Mouse (Mus musculus) MEL (cell line): Measurements from ENCODE around the gene Sh3gl3. TPM values are rescaled to one million over a fixed set of nuclear protein-coding genes. Genes with fewer than 3 reads are reported as not detected.
A peak's percentile ranks its signal among the peaks of the same experiment; 100 is the strongest.
"Not testable (repeated sequence)": the region's sequence is repeated elsewhere in the genome, so short reads cannot be mapped to it uniquely, and the experiment has no call there.

Experiments used
- DNase-seq: peaks from one replicate; pipeline ENCODE4 v3.0.0; 2011; ENCODE audit warnings: low read depth, low spot score
- H3K27ac ChIP-seq: 2 replicates; pipeline ENCODE4 v1.5.1; 2012; ENCODE audit warnings: low read depth, mild to moderate bottlenecking, control low read depth, low read length, moderate library complexity; ENCODE audit not compliant: control insufficient read depth
- H3K27me3 ChIP-seq, 2 experiments: fragments of 150-350 bp in 1 of 2; sonication (generic) in 1 of 2; 2 replicates each; pipeline ENCODE4 v1.6.1; 2012; ENCODE audit warnings: low read length in 2 of 2, mild to moderate bottlenecking in 2 of 2, improper control_type of control experiment in 1 of 2, moderate library complexity in 1 of 2; ENCODE audit not compliant: insufficient read depth in 2 of 2, control insufficient read depth in 1 of 2
- H3K36me3 ChIP-seq, 2 experiments: 2 replicates each; pipeline ENCODE4 v1.6.1; 2012 to 2014; ENCODE audit warnings: low read length in 2 of 2, improper control_type of control experiment in 1 of 2, inconsistent platforms in 1 of 2, mild to moderate bottlenecking in 1 of 2; ENCODE audit not compliant: insufficient read depth in 2 of 2, control insufficient read depth in 1 of 2
- H3K4me1 ChIP-seq, 2 experiments: fragments of 150-350 bp in 1 of 2; sonication (generic) in 1 of 2; 2 replicates each; pipeline ENCODE4 v1.6.1; 2012; ENCODE audit warnings: low read length in 2 of 2, improper control_type of control experiment in 1 of 2, mild to moderate bottlenecking in 1 of 2; ENCODE audit not compliant: insufficient read depth in 2 of 2, control insufficient read depth in 1 of 2
- H3K4me3 ChIP-seq, 2 experiments: fragments of 150-350 bp in 1 of 2; sonication (generic) in 1 of 2; 2 replicates each; pipeline ENCODE4 v1.5.1; 2012; ENCODE audit warnings: low read depth in 2 of 2, low read length in 2 of 2, mild to moderate bottlenecking in 2 of 2, moderate library complexity in 2 of 2, control low read depth in 1 of 2, improper control_type of control experiment in 1 of 2; ENCODE audit not compliant: control insufficient read depth in 1 of 2, insufficient read depth in 1 of 2
- H3K79me2 ChIP-seq: 2 replicates; pipeline ENCODE4 v1.6.1; 2012; ENCODE audit warnings: mild to moderate bottlenecking, low read length, moderate library complexity; ENCODE audit not compliant: control insufficient read depth, poor library complexity, insufficient read depth
- H3K9ac ChIP-seq: 2 replicates; pipeline ENCODE4 v1.6.1; 2012; ENCODE audit warnings: low read depth, mild to moderate bottlenecking, control low read depth, low read length, moderate library complexity; ENCODE audit not compliant: control insufficient read depth, poor library complexity, severe bottlenecking
- H3K9me3 ChIP-seq: fragments of 150-350 bp; sonication (generic); replicated peaks from 2 replicates; pipeline ENCODE4 v1.6.1; 2012; ENCODE audit warnings: mild to moderate bottlenecking, low read length, improper control_type of control experiment, moderate library complexity; ENCODE audit not compliant: insufficient read depth
- BHLHE40 ChIP-seq: IDR thresholded peaks from 2 replicates; pipeline ENCODE4 v1.6.1; 2012; ENCODE audit warnings: low read depth, mild to moderate bottlenecking, inconsistent platforms, low read length, improper control_type of control experiment, borderline replicate concordance
- CHD2 ChIP-seq: IDR thresholded peaks from 2 replicates; pipeline ENCODE4 v1.6.1; 2011; ENCODE audit warnings: low read length, improper control_type of control experiment
- CTCF ChIP-seq, 3 experiments: IDR thresholded peaks in 2 of 3; conservative IDR thresholded peaks in 1 of 3; 2 replicates each; pipeline ENCODE4 v1.5.1; 2011 to 2012; ENCODE audit warnings: low read length in 3 of 3, low read depth in 2 of 3, mild to moderate bottlenecking in 2 of 3, improper control_type of control experiment in 1 of 3, inconsistent platforms in 1 of 3, mixed read lengths in 1 of 3, moderate library complexity in 1 of 3; ENCODE audit not compliant: control insufficient read depth in 1 of 3, insufficient read depth in 1 of 3, poor library complexity in 1 of 3, severe bottlenecking in 1 of 3
- ELF1 ChIP-seq: IDR thresholded peaks from 2 replicates; pipeline ENCODE4 v1.6.1; 2014; ENCODE audit warnings: low read depth, mild to moderate bottlenecking, inconsistent platforms, low read length, improper control_type of control experiment, moderate library complexity
- EP300 ChIP-seq, 2 experiments: IDR thresholded peaks; 2 replicates each; pipeline ENCODE4 v1.6.1; 2011; ENCODE audit warnings: improper control_type of control experiment in 2 of 2, low read length in 2 of 2, low read depth in 1 of 2, mild to moderate bottlenecking in 1 of 2
- ETS1 ChIP-seq: IDR thresholded peaks from 2 replicates; pipeline ENCODE4 v1.6.1; 2012; ENCODE audit warnings: low read depth, mild to moderate bottlenecking, inconsistent platforms, low read length, improper control_type of control experiment, moderate library complexity
- GABPA ChIP-seq: IDR thresholded peaks from 2 replicates; pipeline ENCODE4 v1.6.1; 2012; ENCODE audit warnings: low read depth, mild to moderate bottlenecking, inconsistent platforms, low read length, improper control_type of control experiment, moderate library complexity
- KAT2A ChIP-seq: conservative IDR thresholded peaks from 2 replicates; pipeline ENCODE4 v1.6.1; 2012; ENCODE audit warnings: low read depth, low read length, improper control_type of control experiment, inconsistent platforms
- MYB ChIP-seq: IDR thresholded peaks from 2 replicates; pipeline ENCODE4 v1.6.1; 2011; ENCODE audit warnings: mild to moderate bottlenecking, low read depth, low read length, improper control_type of control experiment
- POLR2AphosphoS5 ChIP-seq: IDR thresholded peaks from 2 replicates; pipeline ENCODE4 v1.6.1; 2012; ENCODE audit warnings: low read depth, borderline replicate concordance, mild to moderate bottlenecking, inconsistent platforms, low read length, moderate library complexity, mixed read lengths
- RAD21 ChIP-seq: IDR thresholded peaks from 2 replicates; pipeline ENCODE4 v1.6.1; 2011; ENCODE audit warnings: mild to moderate bottlenecking, low read depth, low read length, improper control_type of control experiment
- SIN3A ChIP-seq: IDR thresholded peaks from 2 replicates; pipeline ENCODE4 v1.6.1; 2012; ENCODE audit warnings: low read length, improper control_type of control experiment, inconsistent platforms
- SMC3 ChIP-seq: IDR thresholded peaks from 2 replicates; pipeline ENCODE4 v1.6.1; 2011; ENCODE audit warnings: low read depth, low read length, improper control_type of control experiment
- TCF12 ChIP-seq: IDR thresholded peaks from 2 replicates; pipeline ENCODE4 v1.6.1; 2014; ENCODE audit warnings: low read depth, mild to moderate bottlenecking, inconsistent platforms, low read length, improper control_type of control experiment, moderate library complexity
- UBTF ChIP-seq: IDR thresholded peaks from 2 replicates; pipeline ENCODE4 v1.6.1; 2012; ENCODE audit warnings: low read depth, mild to moderate bottlenecking, inconsistent platforms, low read length, improper control_type of control experiment, moderate library complexity, borderline replicate concordance; ENCODE audit not compliant: insufficient read depth
- USF1 ChIP-seq: IDR thresholded peaks from 2 replicates; pipeline ENCODE4 v1.6.1; 2014; ENCODE audit warnings: low read depth, mild to moderate bottlenecking, inconsistent platforms, low read length, improper control_type of control experiment, moderate library complexity
- ZC3H11A ChIP-seq: IDR thresholded peaks from 2 replicates; pipeline ENCODE4 v1.6.1; 2012; ENCODE audit warnings: low read depth, mild to moderate bottlenecking, inconsistent platforms, low read length, improper control_type of control experiment
- ZKSCAN1 ChIP-seq: IDR thresholded peaks from 2 replicates; pipeline ENCODE4 v1.6.1; 2012; ENCODE audit warnings: low read depth, mild to moderate bottlenecking, inconsistent platforms, low read length, improper control_type of control experiment, moderate library complexity
- ZMIZ1 ChIP-seq: IDR thresholded peaks from 2 replicates; pipeline ENCODE4 v1.6.1; 2012; ENCODE audit warnings: low read depth, mild to moderate bottlenecking, inconsistent platforms, low read length, improper control_type of control experiment, moderate library complexity
- polyA plus RNA-seq, 2 experiments: library from polyadenylated mRNA; stranded (reverse) in 1 of 2; unstranded in 1 of 2; fragments of >175 nt in 1 of 2; fragments of >200 nt in 1 of 2; gene quantifications; 2 replicates each; pipeline versions ENCODE4 v1.2.1 to v1.2.4; 2012; ENCODE audit warnings: low replicate concordance in 2 of 2, low read depth in 1 of 2; ENCODE audit not compliant: insufficient read length in 2 of 2, insufficient read depth in 1 of 2, missing spikeins in 1 of 2
- total RNA-seq: library from RNA; depleted of rRNA; stranded (reverse); fragments of 300-350 nt; gene quantifications from 2 replicates; pipeline ENCODE4 v1.2.3, GENCODE M21; 2012

The Sh3gl3 gene
- total and polyA plus RNA-seq, 3 experiments, result not detected

GRCm38 (mm10) chr7:82272875-82273274, 99.2 kb downstream of the Sh3gl3 start:
- peak; percentile 33 for DNase-seq
- H3K4me1 ChIP-seq, H3K9me3 ChIP-seq, H3K79me2 ChIP-seq, H3K36me3 ChIP-seq, H3K9ac ChIP-seq, H3K4me3 ChIP-seq, H3K27me3 ChIP-seq, H3K27ac ChIP-seq: not testable (repeated sequence)
- TF ChIP-seq CTCF (IDR thresholded peaks at IDR 0.05 in 2 of 3, conservative IDR thresholded peaks at IDR 0.05 in 1 of 3; ENCODE audit: control insufficient read depth in 1 of 3, insufficient read depth in 1 of 3, low read depth in 2 of 3, low read length in 3 of 3, poor library complexity in 1 of 3, severe bottlenecking in 1 of 3) (peak; percentile 35 to 63 (median 56); a peak in 5 of 6 replicates), SMC3 (peak; percentile 46), ZC3H11A (peak; percentile 25; the same call in 1 of the 2 replicates), RAD21 (peak; percentile 64)

GRCm38 (mm10) chr7:82274011-82274709, 100.5 kb downstream of the Sh3gl3 start:
- no peak overlapping the region; the same call in 1 of the 2 replicates for H3K9ac ChIP-seq
- DNase-seq, result peak; percentile 71
- no peaks in the 10 kb centered on the region for H3K4me1 ChIP-seq
- TF ChIP-seq RAD21 (peak; percentile 39), SMC3 (peak; percentile 51), KAT2A (no peak), ZC3H11A (peak; percentile 10; the same call in 1 of the 2 replicates), UBTF (no peak), TCF12 (no peak), CTCF (IDR thresholded peaks at IDR 0.05 in 2 of 3, conservative IDR thresholded peaks at IDR 0.05 in 1 of 3; ENCODE audit: control insufficient read depth in 1 of 3, insufficient read depth in 1 of 3, low read depth in 2 of 3, low read length in 3 of 3, poor library complexity in 1 of 3, severe bottlenecking in 1 of 3) (peak; percentile 68 to 81 (median 77))
- H3K79me2 ChIP-seq, result no peaks in the 10 kb centered on the region
- H3K27ac ChIP-seq, result no peak overlapping the region
- peak overlapping the region; percentile 28 to 44; a peak in 3 of 4 replicates for H3K4me3 ChIP-seq
- no peaks in the 10 kb centered on the region for H3K9me3 ChIP-seq
- H3K27me3 ChIP-seq, result no peaks in the 10 kb centered on the region
- no peaks in the 10 kb centered on the region for H3K36me3 ChIP-seq

- no peak overlapping the region for H3K9ac ChIP-seq
- H3K4me1 ChIP-seq, result no peaks in the 10 kb centered on the region
- no peak for DNase-seq
- no peaks in the 10 kb centered on the region for H3K36me3 ChIP-seq
- no peak overlapping the region for H3K27ac ChIP-seq
- H3K79me2 ChIP-seq, result no peaks in the 10 kb centered on the region
- no peaks in the 10 kb centered on the region for H3K9me3 ChIP-seq
- TF ChIP-seq ZKSCAN1 (no peak), ZMIZ1 (no peak), ZC3H11A (no peak), MYB (no peak), GABPA (no peak), ETS1 (no peak), BHLHE40 (no peak), USF1 (no peak), SIN3A (no peak), CHD2 (no peak), EP300 (IDR thresholded peaks at IDR 0.05; ENCODE audit: low read depth in 1 of 2, low read length in 2 of 2) (no peak), POLR2AphosphoS5 (no peak), ELF1 (no peak), CTCF (IDR thresholded peaks at IDR 0.05 in 2 of 3, conservative IDR thresholded peaks at IDR 0.05 in 1 of 3; ENCODE audit: control insufficient read depth in 1 of 3, insufficient read depth in 1 of 3, low read depth in 2 of 3, low read length in 3 of 3, poor library complexity in 1 of 3, severe bottlenecking in 1 of 3) (no peak), RAD21 (no peak)
- H3K27me3 ChIP-seq, result no peaks in the 10 kb centered on the region
- H3K4me3 ChIP-seq, result no peak overlapping the region
Measured at GRCm38 (mm10) chr7:82274975-82275374, 101.3 kb downstream of the Sh3gl3 start.
